Mouse (Mus musculus) embryonic fibroblast, embryonic 13.5 days (primary cell): ENCODE data around the gene Scaper.

Experiments
- CTCF ChIP-seq: IDR thresholded peaks from 2 replicates; pipeline ENCODE4 v1.5.1; 2011; ENCODE audit warnings: mild to moderate bottlenecking, control low read depth, low read length, moderate library complexity, borderline replicate concordance; ENCODE audit not compliant: insufficient read depth
- POLR2A ChIP-seq: IDR thresholded peaks from 2 replicates; pipeline ENCODE4 v1.6.1; 2011; ENCODE audit warnings: low read depth, mild to moderate bottlenecking, control low read depth, low read length, moderate library complexity

DNA sequence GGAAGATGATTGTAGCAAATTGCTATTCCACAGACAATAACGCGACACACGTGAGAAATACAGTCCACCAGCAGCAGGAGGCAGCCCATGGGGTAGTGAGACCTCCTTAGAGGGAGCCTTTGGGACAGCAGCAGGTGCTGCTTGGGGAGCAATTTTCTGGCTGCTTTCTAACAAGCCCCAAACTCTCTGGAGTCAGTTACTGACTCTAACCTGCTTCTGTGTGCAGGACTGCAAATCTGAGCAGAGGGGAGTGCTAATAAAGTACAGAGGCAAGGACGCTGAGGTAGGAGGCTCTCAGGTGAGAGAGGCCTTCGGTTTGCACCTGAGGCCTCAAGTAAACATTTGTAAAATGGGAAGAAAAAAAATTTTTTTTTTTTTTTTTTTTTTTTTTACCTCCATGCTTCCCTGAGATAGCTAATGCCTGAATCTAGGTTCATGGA is 675 bp downstream of the Scaper start:
- TF ChIP-seq POLR2A (no peak), CTCF (no peak)
